Mouse (Mus musculus) lung, postnatal 10 days (tissue): ENCODE data around the gene Rarres2.

Experiments
- DNase-seq: peaks from one replicate; pipeline ENCODE4 v3.0.0; 2021

Rarres2 gene

GRCm38 (mm10) chr6:48572572-48573061 lies at the start of gene Rarres2:
Gene Rarres2, minus strand, starts transcription at chr6:48572789.
- DNase-seq: peak; percentile 86

GRCm38 (mm10) chr6:48620031-48620430 lies 47.4 kb upstream of the Rarres2 start:
- DNase-seq: no peak

- no peak for DNase-seq
These were observed 42.2 kb upstream of the Rarres2 start for GRCm38 (mm10) chr6:48614756-48615155.

- DNase-seq: no peak
These were observed 40.9 kb upstream of the Rarres2 start for GRCm38 (mm10) chr6:48613464-48613863.

DNA sequence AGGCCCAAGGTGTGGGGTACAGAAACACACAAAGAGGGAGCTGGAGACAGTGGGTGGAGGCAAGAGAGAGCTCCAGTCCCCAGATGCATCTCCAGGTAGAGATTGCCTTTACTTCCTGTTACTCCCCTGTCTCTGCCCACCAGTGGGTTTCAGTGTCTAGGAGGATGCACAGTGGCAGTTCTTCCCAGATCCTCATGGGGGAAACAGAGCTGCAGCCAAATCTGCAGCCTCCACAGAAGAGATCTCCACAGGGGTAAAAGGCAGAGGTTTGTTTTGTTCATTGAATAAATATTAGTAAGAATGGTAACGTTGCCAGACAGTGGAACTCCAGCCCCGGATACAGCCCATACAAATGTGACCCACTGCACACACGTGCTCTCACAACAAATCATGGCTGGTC lies 38.1 kb upstream of the Rarres2 start:
- DNase-seq: peak; percentile 40

DNA sequence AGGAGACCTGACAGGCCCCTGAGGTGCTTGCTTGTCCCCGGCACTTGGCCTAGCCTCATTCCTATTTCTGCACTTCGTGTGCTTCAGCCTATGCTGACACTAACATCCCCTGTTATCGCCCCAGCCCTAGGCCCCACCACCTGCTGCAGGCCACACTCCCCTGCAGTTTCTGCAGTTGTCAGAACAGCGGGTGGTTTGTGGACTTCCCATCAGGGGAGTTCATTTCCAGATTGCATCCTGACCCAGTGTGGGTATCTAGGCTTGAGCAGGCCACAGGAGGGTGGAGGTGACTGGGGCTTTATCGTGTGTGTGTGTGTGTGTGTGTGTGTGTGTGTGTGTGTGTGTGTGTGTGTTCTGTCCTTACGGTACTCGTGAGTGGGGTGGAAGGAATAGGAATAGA lies 36.9 kb upstream of the Rarres2 start:
- DNase-seq: no peak

DNA sequence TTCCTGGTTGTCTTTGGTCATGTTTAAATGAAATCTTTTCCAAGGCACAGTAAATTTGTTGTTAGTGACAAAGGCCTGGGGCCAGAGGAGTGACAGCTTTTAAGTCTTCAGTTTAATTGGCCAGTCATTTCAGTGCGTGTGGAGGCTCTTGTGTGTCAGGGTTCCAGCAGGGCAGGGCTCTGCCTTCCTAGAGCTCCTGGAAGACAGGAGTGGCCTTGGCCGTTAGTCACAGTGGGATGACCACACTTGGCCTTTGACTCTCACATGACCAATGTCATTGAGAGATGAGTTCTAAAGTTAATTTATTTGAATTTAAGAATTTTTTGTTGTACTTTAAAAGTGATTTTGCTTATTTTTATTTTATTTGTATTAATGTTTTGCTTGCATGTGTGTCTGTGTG lies 35.5 kb upstream of the Rarres2 start:
- no peak for DNase-seq

DNA sequence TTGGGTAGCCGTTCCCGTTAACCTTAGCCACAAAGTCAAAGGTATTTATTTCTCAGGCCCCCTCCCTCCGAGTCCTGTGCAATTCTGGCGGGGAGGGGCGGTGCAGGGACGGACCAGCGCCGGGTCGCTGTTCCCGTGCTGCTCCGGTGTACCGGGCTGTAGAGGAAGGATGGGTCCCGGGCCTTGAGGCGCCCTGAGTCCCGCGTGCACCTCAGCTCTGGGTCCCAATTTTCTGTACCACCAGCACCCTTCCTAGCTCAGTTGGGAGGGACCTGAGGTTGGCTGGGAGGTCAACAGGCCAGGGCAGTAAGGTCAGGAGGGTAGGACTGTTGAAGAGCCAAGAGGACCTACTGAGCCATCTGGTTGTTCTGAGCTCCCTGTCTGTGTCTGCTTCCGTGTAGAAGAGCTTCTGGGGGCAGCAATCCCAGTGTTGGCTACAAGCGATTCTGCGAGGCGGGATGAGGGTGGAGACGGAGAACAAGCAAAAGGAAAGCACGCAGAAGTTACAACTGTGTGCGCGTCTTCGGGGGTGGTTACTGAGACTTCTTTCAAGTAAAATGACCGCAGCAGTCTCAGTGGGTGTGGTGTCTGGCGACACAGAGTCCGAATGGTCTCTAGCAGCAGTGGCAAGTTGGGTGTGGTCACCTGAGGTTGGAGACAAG lies 29.6 kb upstream of the Rarres2 start:
- DNase-seq: peak; percentile 62

GRCm38 (mm10) chr6:48601271-48602079 lies 28.9 kb upstream of the Rarres2 start, which contains the start of gene Zfp775:
Gene Zfp775, plus strand, starts transcription at chr6:48602063.
- DNase-seq: peak; percentile 97

GRCm38 (mm10) chr6:48600594-48600993 lies 28.0 kb upstream of the Rarres2 start:
- DNase-seq: no peak

- no peak for DNase-seq
These were observed 24.6 kb upstream of the Rarres2 start for GRCm38 (mm10) chr6:48597233-48597625.

GRCm38 (mm10) chr6:48596545-48597232 lies 24.1 kb upstream of the Rarres2 start:
- no peak for DNase-seq

DNA sequence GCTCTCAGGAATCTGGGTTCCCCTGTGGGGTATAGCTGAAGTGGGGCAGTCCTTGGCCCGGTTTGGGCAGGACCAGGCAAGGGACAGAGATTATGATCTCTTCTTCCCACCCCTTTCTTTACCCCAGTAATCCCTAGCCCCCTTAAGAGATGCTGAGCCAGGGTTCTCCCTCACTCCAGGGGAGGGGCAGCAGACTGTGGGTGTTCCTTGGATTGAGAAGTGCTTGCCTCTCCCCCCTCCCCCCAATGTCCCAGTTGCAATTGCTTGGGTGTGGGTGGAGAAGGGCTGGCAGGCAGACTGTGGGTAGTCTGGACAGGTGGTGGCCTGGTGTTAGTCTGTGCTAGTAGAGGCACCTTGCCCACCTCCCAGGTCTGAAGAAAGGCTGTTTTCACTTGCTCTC lies 22.7 kb upstream of the Rarres2 start:
- no peak for DNase-seq

- peak; percentile 60 for DNase-seq
These were observed 21.6 kb upstream of the Rarres2 start for GRCm38 (mm10) chr6:48594043-48594738.

DNA sequence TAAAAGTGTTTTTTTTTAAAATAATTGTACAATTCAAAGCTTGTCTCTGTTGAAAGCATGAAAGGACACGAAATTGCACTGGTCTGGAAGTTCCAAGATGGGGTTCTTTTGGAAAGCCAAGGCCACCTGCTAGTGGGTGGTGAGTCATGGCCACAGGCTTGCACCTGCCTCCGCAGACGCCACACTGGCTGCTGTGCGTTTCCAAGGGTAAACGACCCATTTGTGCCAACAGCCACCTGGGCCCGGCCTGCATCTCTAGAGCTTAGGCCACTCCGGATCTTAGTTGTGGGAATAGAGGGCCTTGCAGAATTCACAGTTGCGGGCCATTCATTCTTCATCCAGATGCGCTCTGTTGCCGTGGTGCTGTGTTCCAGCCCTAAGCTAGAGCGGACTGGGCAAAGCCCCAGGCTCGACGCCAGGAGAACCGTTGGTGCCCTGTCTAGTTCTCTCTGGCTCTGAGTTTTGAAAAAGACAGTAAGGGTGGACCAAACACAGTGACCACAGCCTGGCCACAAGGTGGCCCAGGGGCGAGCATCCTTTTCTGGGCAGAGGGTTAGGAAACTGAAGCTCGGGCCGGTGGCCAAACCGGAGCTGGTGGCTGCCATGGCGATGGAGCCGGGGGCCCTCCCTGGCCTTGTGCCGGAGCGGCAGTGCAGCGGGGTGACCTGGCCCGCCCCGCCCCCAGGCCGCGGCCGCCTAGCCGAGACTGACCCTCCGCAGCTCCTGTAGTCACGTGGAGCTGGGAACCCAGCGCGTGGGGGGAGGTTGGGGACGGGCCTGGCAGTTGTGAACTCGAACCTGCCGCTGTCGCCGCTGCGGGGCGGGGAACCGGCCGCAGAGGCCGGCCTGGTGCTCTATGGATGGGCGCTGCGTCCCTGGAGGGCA lies 20.8 kb upstream of the Rarres2 start, which contains the start of the genes Repin1 and Gm44965:
Repin1 (plus strand) TSS at position 726 of the 885 bp plus-strand sequence.
Gm44965 (plus strand) TSS at position 784 of the 885 bp plus-strand sequence.
- peak; percentile 96 for DNase-seq

DNA sequence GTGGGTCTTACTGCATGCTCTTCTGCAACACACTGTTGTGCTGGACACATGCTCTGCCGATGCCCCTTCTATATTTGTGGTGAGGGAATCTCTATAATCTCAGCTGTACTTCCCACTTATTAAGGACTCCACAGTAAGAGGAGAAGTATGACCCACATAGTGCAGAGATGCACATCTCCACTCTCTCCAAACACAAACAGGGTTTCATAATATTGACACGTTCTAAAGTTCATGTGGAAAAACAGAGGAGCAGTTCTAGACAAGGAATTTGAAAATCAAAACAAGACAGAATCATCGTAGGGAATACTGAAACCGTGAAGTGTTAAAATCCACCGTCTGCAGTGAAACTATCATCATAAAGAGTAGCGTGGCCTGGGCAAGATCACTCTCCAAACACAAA lies 19.3 kb upstream of the Rarres2 start:
- no peak for DNase-seq

- no peak for DNase-seq
These were observed 18.7 kb upstream of the Rarres2 start for GRCm38 (mm10) chr6:48591221-48591845.

- no peak for DNase-seq
These were observed 16.7 kb upstream of the Rarres2 start, which contains the start of gene Gm45021 for GRCm38 (mm10) chr6:48589194-48589750. Gene Gm45021, plus strand, starts transcription at chr6:48589610.

DNA sequence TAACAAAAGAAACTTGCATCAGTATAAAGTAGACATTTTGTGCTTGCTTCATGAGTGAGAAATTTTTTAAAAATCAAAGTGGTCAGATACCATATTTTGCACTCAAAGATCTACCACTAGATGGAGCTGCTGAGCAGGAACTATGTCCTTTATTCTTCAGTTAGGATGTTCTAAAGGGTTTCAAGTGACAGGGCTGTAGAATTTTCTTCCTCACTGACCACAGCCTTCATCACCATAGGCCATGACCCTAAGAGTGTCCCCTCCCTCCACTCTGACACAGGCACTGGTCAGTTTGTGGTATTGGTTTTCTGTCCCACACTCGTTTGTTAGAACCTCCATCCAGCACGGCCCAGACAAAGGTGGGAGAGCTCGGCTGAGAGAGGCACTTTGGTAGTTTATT lies 9.4 kb upstream of the Rarres2 start:
- DNase-seq: peak; percentile 69

- DNase-seq: no peak
These were observed 8.7 kb upstream of the Rarres2 start for GRCm38 (mm10) chr6:48581257-48581656.

GRCm38 (mm10) chr6:48579215-48579648 lies 6.6 kb upstream of the Rarres2 start:
- DNase-seq: peak; percentile 73
